Mouse (Mus musculus) neural tube, embryonic 15.5 days (tissue): ENCODE results near the gene Rptor. TPM values are rescaled to one million over a fixed set of nuclear protein-coding genes. Genes with fewer than 3 reads are reported as not detected.

Experiments used
- ATAC-seq: fragments of 200-750 bp; cut with Nextera tagmentation; 2 replicates; pipeline ENCODE4 v1.8.0; 2017; ENCODE audit warnings: mild to moderate bottlenecking, moderate TSS enrichment, moderate library complexity; ENCODE audit not compliant: low FRiP score
- H3K27ac ChIP-seq: fragments of 300-500 bp; sonication (generic); replicated peaks from 2 replicates; pipeline ENCODE4 v1.5.1; 2015; ENCODE audit warnings: mild to moderate bottlenecking, inconsistent platforms
- H3K27me3 ChIP-seq: fragments of 300-500 bp; sonication (generic); replicated peaks from 2 replicates; pipeline ENCODE4 v1.6.1; 2015; ENCODE audit warnings: inconsistent platforms
- H3K36me3 ChIP-seq: fragments of 300-500 bp; sonication (generic); 2 replicates; pipeline ENCODE4 v1.6.1; 2015; ENCODE audit warnings: inconsistent platforms
- H3K4me1 ChIP-seq: fragments of 300-500 bp; sonication (generic); 2 replicates; pipeline ENCODE4 v1.6.1; 2015; ENCODE audit warnings: inconsistent platforms
- H3K4me2 ChIP-seq: fragments of 300-500 bp; sonication (generic); 2 replicates; pipeline ENCODE4 v1.6.1; 2015; ENCODE audit warnings: inconsistent platforms, mild to moderate bottlenecking, moderate library complexity
- H3K4me3 ChIP-seq: fragments of 300-500 bp; sonication (generic); replicated peaks from 2 replicates; pipeline ENCODE4 v1.5.1; 2015; ENCODE audit warnings: mild to moderate bottlenecking, inconsistent platforms
- H3K9ac ChIP-seq: fragments of 300-500 bp; sonication (generic); replicated peaks from 2 replicates; pipeline ENCODE4 v1.6.1; 2015; ENCODE audit warnings: mild to moderate bottlenecking, inconsistent platforms
- H3K9me3 ChIP-seq: fragments of 300-500 bp; sonication (generic); replicated peaks from 2 replicates; pipeline ENCODE4 v1.6.1; 2016; ENCODE audit warnings: inconsistent platforms
- WGBS: fragments of 180-500 bp; shearing (Covaris S2); methylation state at CpG from one replicate; pipeline ENCODE4 v1.1.7; 2015; ENCODE audit warnings: mixed read lengths; 5-methylcytosine and 5-hydroxymethylcytosine counted together
- polyA plus RNA-seq: library from polyadenylated mRNA; unstranded; fragments of >200 nt; fragmentation: Nextera tagmentation; extraction: Ambion mirVana; gene quantifications from 2 replicates; pipeline ENCODE4 v1.2.1, GENCODE M21; 2015

Gene Rptor
- polyA plus RNA-seq, 1 experiment from 2014 or later = 11.7 TPM

DNA sequence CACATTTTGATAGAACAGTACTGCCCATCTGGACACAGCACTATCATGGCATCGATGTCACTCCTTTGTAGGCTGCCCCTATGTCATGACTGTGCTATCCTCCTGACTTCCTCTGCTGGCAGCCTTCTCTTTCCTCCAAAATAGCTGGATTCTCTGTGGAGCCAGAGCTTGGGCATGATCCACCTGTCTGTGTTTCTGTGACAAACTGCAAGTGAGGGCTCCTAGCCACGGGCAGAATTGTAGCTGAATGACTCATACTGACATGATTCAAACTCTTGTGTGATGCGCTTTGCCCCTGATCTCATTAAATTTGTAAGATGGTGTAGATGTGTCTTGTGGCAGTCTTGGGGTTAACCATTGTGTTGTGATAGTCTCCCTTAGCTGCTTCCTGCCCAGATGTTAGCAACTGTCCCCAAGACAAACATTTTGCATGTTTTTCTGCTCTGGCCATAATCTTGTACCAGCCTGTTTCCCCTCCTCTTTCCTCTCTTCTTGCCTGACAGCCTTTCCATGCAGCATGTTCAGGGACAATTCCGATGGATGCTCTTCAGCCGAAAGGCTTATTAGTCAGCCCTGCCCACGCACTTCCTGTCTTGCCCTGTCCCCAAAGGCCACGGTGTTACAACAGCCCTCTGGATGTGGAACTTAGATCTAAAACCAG is 74.2 kb downstream of the Rptor start:
- no peaks in the 10 kb centered on the region for H3K9me3 ChIP-seq
- peak overlapping the region; percentile 80 for H3K27ac ChIP-seq
- H3K9ac ChIP-seq = no peak overlapping the region
- H3K4me3 ChIP-seq = no peak overlapping the region
- ATAC-seq = no peak
- H3K36me3 ChIP-seq = no peaks in the 10 kb centered on the region
- no peaks in the 10 kb centered on the region for H3K27me3 ChIP-seq
- no peak overlapping the region for H3K4me2 ChIP-seq
- H3K4me1 ChIP-seq = peaks cover 66% of the 10 kb centered on the region
- 73% methylated on average over 7 of the region's 7 CpGs for WGBS

DNA sequence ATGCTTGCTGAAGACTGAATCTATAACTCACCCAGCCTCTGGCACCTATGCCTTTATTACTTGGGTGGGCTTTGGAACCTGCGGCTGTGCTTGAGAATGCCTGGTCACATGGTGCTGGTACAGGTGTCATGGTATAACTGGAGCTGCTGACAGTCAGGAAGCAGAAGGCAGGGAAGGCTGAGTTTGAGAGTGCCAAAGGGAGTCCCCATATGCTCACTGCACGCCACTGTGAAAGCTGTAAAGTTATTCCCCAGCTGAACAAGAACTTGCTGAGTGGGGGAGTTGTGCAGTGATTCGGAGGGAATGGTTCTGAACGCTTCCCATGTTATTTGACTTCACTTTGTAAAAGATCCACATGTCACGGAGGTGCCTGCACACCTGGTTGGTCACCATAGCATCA is 75.7 kb downstream of the Rptor start:
- no peak overlapping the region; the same call in 1 of the 2 replicates for H3K27ac ChIP-seq
- peaks cover 65% of the 10 kb centered on the region for H3K4me1 ChIP-seq
- H3K9ac ChIP-seq = no peak overlapping the region
- no peak overlapping the region for H3K4me2 ChIP-seq
- no peak overlapping the region for H3K4me3 ChIP-seq
- no peaks in the 10 kb centered on the region for H3K27me3 ChIP-seq
- no peak for ATAC-seq
- no peaks in the 10 kb centered on the region for H3K36me3 ChIP-seq
- no peaks in the 10 kb centered on the region for H3K9me3 ChIP-seq
- 75% methylated on average over 5 of the region's 5 CpGs for WGBS

DNA sequence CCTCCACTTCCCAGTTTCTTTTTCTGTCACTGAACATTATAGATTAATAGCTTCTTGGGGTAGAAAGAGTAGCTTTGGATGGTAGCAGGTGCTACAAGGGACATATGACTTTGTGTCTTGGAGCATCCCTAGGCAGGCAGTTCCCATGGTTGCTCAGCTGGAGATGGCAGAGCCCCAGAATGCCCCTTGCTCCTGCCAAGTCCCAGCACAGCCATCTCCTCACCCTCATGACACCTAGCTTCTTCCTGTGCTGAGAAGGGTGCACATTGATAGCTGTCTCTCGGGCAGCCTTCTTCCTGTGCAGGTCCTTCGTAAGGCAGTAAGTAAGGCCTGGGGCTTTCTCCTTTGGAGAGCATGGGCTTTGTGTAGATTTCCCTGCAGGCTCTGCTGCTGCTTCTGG is 78.0 kb downstream of the Rptor start:
- H3K4me3 ChIP-seq = no peak overlapping the region
- peaks cover 66% of the 10 kb centered on the region for H3K4me1 ChIP-seq
- 0 out of 2 replicates have a peak overlapping the region, but pooled peaks have one; percentile 38 for H3K27ac ChIP-seq
- H3K9me3 ChIP-seq = no peaks in the 10 kb centered on the region
- no peaks in the 10 kb centered on the region for H3K36me3 ChIP-seq
- no peak for ATAC-seq
- 63% methylated on average over 2 of the region's 2 CpGs for WGBS
- no peak overlapping the region for H3K9ac ChIP-seq
- no peak overlapping the region for H3K4me2 ChIP-seq
- H3K27me3 ChIP-seq = no peaks in the 10 kb centered on the region

DNA sequence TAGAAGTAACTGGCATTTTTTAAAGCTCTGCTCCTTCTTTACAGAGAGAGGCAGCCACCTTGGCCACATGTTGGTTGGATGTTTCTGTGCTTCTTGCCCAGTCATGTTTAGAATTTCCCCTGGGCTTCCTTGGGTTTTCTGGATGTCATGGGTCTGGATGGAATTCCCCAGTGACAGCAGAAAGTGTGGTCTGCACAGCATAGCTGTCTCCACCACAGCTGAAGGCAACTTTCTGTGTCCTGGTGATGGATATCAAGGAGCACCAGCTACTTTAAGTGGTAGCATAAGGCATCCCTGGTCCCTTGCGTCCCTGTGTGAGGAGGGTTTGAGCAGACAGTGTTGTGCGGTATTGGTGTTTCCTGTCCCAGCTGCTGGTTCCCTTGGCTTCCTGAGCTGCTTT is 79.6 kb downstream of the Rptor start:
- Histone ChIP-seq H3K4me2 (no peak overlapping the region), H3K36me3 (no peaks in the 10 kb centered on the region), H3K4me1 (peaks cover 61% of the 10 kb centered on the region), H3K9me3 (no peaks in the 10 kb centered on the region), H3K9ac (no peak overlapping the region), H3K27ac (no peak overlapping the region), H3K27me3 (no peaks in the 10 kb centered on the region), H3K4me3 (no peak overlapping the region)
- no peak for ATAC-seq
- 94% methylated on average over 2 of the region's 2 CpGs for WGBS

DNA sequence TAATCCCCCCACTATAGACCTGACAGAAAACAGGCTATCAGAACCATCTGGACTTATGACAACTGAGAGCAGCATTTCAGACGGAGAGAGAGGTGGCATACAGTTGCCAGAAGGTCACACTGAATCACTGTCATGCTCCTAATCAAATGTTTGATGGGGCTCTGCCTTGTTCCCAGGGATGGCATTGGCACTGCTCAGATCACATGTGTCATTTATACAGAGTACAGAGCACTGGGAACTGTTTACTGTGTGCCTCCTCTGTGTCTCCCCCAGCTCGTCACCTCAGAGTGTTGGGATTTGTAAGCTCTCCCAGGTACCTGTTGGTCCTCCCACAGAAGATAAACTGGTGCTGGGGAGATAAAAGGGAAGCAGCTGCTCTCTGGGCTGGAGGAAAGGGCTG is 81.1 kb downstream of the Rptor start:
- H3K9me3 ChIP-seq = no peaks in the 10 kb centered on the region

DNA sequence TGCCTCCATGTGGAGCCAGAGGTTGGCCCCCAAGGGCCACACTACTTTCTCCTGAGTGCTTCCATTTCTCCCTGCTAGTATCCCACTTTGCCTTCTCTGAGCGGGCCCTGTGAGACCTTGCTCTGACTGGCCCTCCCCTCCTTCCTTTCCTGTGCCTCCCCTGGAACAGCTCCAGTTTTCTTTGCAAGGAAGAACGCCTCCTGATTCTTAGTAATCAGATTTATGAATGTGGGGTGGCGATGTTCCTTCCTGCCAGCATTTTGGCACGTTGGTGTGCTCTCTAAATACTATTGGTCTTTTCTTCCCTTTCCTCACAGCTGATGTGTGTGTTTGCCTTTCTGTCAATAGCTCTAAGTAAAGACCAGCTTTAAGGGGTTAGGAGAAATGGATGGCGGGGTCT is 82.8 kb downstream of the Rptor start:
- Histone ChIP-seq H3K36me3 (no peaks in the 10 kb centered on the region), H3K4me1 (peaks cover 50% of the 10 kb centered on the region), H3K4me2 (no peak overlapping the region), H3K4me3 (no peak overlapping the region), H3K9ac (no peak overlapping the region), H3K27ac (peak overlapping the region; percentile 68), H3K9me3 (no peaks in the 10 kb centered on the region), H3K27me3 (no peaks in the 10 kb centered on the region)
- WGBS = 35% methylated on average over 5 of the region's 5 CpGs
- ATAC-seq = no peak; the same call in 1 of the 2 replicates

More for the DNA sequence above, 81.1 kb downstream of the Rptor start:
- Histone ChIP-seq H3K4me1 (peaks cover 50% of the 10 kb centered on the region), H3K27me3 (no peaks in the 10 kb centered on the region), H3K4me2 (no peak overlapping the region), H3K9ac (no peak overlapping the region), H3K36me3 (no peaks in the 10 kb centered on the region), H3K27ac (no peak overlapping the region), H3K4me3 (no peak overlapping the region)
- ATAC-seq = no peak
- 57% methylated on average over 2 of the region's 2 CpGs for WGBS

DNA sequence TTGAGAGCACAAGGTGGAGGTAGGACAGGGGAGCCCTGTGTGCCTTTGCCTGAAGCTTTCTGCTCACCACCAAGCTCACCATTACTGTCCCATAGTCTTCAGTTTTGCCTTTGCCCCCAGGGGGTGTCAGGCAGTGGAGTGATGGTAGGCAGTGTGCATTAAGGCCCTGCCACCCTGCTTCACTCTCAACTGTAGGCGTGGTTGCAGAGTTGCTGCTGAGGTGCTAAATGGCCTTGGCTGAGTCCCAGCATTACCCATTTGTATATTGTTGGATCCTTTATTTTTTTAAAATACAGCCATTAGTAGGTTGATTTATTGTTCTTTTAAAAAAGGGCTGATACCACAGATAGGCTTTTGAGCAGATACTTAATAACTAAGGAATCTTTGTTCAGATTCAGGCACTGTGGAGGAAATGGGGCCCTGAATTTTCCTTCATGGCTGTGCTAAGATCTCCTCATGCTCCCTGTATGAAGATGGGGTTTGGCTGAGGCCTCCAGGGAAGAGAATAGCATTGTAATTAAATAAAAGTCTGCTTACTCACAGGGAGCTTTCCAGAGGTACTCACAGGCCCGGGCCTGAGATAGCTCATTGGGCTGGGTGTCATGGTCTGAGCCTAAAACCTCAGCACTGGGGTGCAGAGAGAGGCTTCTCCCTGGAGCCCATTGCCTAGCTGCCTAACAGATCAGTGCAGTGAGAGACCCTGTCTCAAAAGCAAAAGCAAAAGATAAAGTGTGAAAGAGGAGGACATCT is 83.4 kb downstream of the Rptor start:
- H3K27ac ChIP-seq = peak overlapping the region; percentile 68
- H3K4me3 ChIP-seq = no peak overlapping the region
- H3K4me1 ChIP-seq = peaks cover 44% of the 10 kb centered on the region
- H3K9ac ChIP-seq = no peak overlapping the region
- ATAC-seq = no peak
- WGBS = 56% methylated on average over 2 of the region's 2 CpGs
- no peak overlapping the region for H3K4me2 ChIP-seq
- no peaks in the 10 kb centered on the region for H3K9me3 ChIP-seq
- H3K27me3 ChIP-seq = no peaks in the 10 kb centered on the region
- no peaks in the 10 kb centered on the region for H3K36me3 ChIP-seq

DNA sequence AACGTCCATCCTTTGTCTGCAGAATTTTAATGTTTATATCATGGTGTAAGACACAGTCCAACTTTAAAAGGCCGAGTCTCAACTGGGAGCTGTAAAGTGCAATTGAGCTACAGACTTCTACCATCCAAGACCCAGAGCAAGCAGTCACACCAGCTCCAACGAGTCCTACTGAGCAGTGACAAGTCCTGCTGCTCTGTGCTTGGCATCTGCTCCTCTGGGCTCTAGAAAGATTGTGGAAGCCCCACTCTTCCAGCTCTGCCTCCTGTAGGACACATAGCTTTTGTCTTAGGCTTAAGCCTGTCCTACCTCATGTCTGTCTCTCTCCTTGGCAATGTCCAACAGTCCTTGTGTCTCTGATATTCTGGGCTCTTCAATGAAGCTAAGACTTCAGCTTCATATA is 84.6 kb downstream of the Rptor start:
- H3K36me3 ChIP-seq = no peaks in the 10 kb centered on the region
- H3K4me2 ChIP-seq = no peak overlapping the region
- 80% methylated on average over 3 of the region's 3 CpGs for WGBS
- H3K27ac ChIP-seq = no peak overlapping the region
- ATAC-seq = no peak
- no peaks in the 10 kb centered on the region for H3K9me3 ChIP-seq
- H3K9ac ChIP-seq = no peak overlapping the region
- peaks cover 36% of the 10 kb centered on the region for H3K4me1 ChIP-seq
- no peaks in the 10 kb centered on the region for H3K27me3 ChIP-seq
- no peak overlapping the region for H3K4me3 ChIP-seq

DNA sequence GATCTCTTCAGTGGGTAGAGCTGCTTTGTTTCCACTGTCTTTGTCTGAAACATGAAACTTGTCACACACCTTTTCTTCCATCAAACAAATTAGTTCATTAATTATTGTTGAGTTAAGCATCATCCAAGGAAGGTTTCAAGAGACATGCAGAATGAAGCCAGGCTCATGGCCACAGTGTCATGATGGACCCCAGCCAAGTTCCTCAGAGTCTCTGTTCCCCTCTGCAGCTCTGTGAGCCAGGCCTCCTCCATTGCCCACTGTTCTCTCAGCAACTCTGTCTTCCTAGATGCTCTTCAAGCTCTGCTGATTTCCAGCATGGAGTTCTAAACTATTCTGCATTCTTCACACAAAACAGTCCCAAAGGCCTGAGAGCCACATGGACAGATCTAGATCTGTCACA is 85.3 kb downstream of the Rptor start:
- Histone ChIP-seq H3K4me2 (no peak overlapping the region), H3K9me3 (no peaks in the 10 kb centered on the region), H3K4me3 (no peak overlapping the region), H3K4me1 (peaks cover 36% of the 10 kb centered on the region), H3K9ac (no peak overlapping the region), H3K36me3 (no peaks in the 10 kb centered on the region), H3K27me3 (no peaks in the 10 kb centered on the region), H3K27ac (no peak overlapping the region)
- no peak for ATAC-seq

DNA sequence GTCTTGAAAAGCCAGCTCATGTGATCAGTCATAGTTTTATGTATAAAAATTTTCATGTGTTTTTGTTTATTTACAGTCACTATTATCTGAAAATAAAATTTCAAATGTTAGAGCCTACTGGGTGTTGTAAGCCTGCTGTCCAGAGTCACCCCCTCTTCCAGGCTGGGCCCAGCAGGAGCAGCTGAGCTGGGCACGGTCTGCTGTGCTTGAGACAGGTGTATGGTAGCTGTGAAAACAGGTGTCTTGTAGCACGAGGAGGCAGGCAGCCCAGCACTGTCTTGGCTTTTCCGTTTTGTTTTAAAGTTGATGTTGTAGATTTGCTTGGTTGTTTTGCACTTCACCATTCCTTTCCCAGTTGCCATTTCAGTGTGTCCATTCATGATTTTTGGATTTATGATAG is 87.2 kb downstream of the Rptor start:
- WGBS = 89% methylated on average over 3 of the region's 3 CpGs
- Histone ChIP-seq H3K27me3 (no peaks in the 10 kb centered on the region), H3K9ac (no peak overlapping the region), H3K4me2 (no peak overlapping the region), H3K4me1 (peaks cover 22% of the 10 kb centered on the region), H3K4me3 (no peak overlapping the region), H3K27ac (no peak overlapping the region), H3K36me3 (no peaks in the 10 kb centered on the region), H3K9me3 (no peaks in the 10 kb centered on the region)
- ATAC-seq = no peak

DNA sequence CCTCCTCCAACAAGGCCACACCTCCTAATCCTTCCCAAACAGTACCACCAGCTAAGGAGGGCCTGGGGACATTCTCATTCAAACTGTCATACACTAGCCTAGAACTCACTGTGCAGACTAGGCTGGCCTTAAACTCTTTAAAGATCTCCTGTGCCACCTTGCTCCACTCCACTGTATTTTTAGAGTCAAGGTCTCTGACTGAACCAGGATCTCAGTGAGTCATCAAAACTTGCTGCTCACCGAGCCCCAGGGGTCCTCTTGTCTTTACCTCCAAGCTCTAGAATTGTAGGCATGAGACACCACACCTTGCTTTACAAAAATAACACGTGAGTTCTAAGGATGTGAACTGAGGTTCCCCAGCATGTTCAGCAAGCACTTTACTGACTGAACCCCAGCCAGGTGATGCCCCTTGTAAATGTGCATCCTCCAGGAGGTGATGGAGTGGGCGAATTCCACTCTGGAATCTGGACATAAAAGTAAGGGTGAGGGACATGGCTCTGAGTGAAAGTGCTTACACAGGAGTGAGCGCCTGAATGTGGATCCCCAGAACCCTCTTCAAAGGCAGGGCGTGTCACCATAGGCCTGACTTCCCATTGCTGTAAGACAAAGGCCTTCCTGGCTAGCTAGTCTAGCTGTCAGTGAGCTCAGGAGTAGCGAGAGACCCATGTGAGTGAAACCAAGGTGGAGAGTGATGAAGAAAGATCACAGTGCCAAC is 89.6 kb downstream of the Rptor start:
- Histone ChIP-seq H3K4me1 (peaks cover 8% of the 10 kb centered on the region; the same call in 1 of the 2 replicates), H3K4me3 (no peak overlapping the region), H3K27ac (no peak overlapping the region), H3K9ac (no peak overlapping the region), H3K36me3 (no peaks in the 10 kb centered on the region), H3K27me3 (no peaks in the 10 kb centered on the region), H3K9me3 (no peaks in the 10 kb centered on the region), H3K4me2 (no peak overlapping the region)
- WGBS = 87% methylated on average over 6 of the region's 6 CpGs
- ATAC-seq = no peak

DNA sequence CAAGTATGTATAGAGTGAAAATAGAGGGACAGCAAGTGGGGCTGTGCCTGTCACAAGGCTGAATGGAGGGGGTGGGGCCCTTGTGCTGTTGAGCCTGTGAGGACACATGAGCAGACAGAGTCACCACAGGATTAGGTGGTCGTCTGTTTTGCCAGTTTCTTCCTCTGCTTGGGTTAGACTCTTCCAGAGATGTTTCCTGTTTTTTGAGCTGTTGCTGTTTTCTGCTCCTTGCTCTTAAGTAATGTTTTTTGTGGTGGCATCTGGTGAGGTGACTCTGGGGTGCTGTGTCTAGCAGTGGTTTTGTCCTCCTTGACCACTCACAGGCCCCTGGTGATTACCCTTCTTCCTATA is 90.2 kb downstream of the Rptor start:
- no peaks in the 10 kb centered on the region for H3K36me3 ChIP-seq
- WGBS = 52% methylated on average over 1 of the region's 1 CpGs
- no peak for ATAC-seq
- H3K27me3 ChIP-seq = no peaks in the 10 kb centered on the region
- no peaks in the 10 kb centered on the region for H3K9me3 ChIP-seq
- H3K27ac ChIP-seq = no peak overlapping the region
- no peak overlapping the region for H3K4me2 ChIP-seq
- no peak overlapping the region for H3K9ac ChIP-seq
- H3K4me3 ChIP-seq = no peak overlapping the region
- peaks cover 8% of the 10 kb centered on the region; the same call in 1 of the 2 replicates for H3K4me1 ChIP-seq
